Mouse (Mus musculus) megakaryocyte, embryonic 14.5 days (primary cell): ENCODE data around the gene Dkk3.

Source experiments
- FLI1 ChIP-seq: IDR thresholded peaks from 2 replicates; pipeline ENCODE4 v1.6.1; 2012; ENCODE audit warnings: low read length, inconsistent platforms, mixed read lengths
- GATA1 ChIP-seq: IDR thresholded peaks from 3 replicates; pipeline ENCODE4 v1.6.1; 2012; ENCODE audit warnings: mixed read lengths, low read length, inconsistent platforms, borderline replicate concordance

DNA sequence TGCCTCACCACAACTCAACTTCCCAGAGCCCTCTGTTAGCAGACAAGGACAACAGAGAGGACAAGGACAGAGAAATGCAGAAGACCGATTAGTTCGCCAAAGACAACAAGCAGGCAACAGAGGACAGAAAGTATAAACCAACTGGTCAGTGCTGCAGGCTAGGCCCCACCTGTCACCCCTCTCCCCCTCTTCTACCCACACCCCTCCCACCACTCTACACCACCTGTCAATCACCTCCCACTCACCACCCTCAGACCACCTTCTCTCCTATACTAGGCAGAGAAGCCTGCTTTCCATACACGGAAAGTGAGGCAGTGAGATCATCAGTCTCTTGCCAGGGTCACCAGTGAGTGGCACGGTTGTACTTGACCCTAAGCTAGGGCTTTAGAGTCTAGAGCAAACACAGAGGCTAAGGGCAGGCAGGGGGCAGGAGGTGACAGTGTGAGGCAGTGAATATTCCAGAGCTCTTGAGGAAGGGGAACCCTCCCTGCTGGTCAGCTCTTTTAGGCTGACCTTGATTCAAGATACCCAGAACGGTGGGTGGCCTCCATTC lies 31.7 kb downstream of the Dkk3 start:
- TF ChIP-seq GATA1: no peak
- TF ChIP-seq FLI1: no peak
